Mouse (Mus musculus) layer of hippocampus, adult 9-11 months (tissue): ENCODE measurements around the gene Efs.
"Not testable (repeated sequence)": the region's sequence is repeated elsewhere in the genome, so short reads cannot be mapped to it uniquely, and the experiment has no call there.

ENCODE experiments used
- DNase-seq: peaks from one replicate; pipeline ENCODE4 v3.0.0; 2022

Gene Efs

GRCm38 (mm10) chr14:54925349-54926342 lies at the start of gene Efs:
TSS of gene Efs (minus strand) at chr14:54926126.
- DNase-seq = no peak

- DNase-seq = peak; percentile 40
These were observed 48.3 kb upstream of the Efs start for GRCm38 (mm10) chr14:54974068-54974791.

GRCm38 (mm10) chr14:54972786-54973185 lies 46.9 kb upstream of the Efs start:
- not testable (repeated sequence) for DNase-seq

GRCm38 (mm10) chr14:54968344-54968743 lies 42.4 kb upstream of the Efs start:
- DNase-seq = no peak

GRCm38 (mm10) chr14:54967874-54968273 lies 41.9 kb upstream of the Efs start:
- no peak for DNase-seq

GRCm38 (mm10) chr14:54966320-54966977 lies 40.5 kb upstream of the Efs start, which contains the start of gene Myh6:
TSS of gene Myh6 (minus strand) at chr14:54966927.
- no peak for DNase-seq

GRCm38 (mm10) chr14:54965631-54966030 lies 39.7 kb upstream of the Efs start:
- no peak for DNase-seq

GRCm38 (mm10) chr14:54965044-54965443 lies 39.1 kb upstream of the Efs start:
- DNase-seq = no peak

GRCm38 (mm10) chr14:54963727-54964126 lies 37.8 kb upstream of the Efs start:
- DNase-seq = no peak

- DNase-seq = no peak
These were observed 36.8 kb upstream of the Efs start for GRCm38 (mm10) chr14:54962714-54963113.

GRCm38 (mm10) chr14:54961487-54961886 lies 35.6 kb upstream of the Efs start:
- DNase-seq = no peak

- DNase-seq = peak; percentile 45
These were observed 34.8 kb upstream of the Efs start for GRCm38 (mm10) chr14:54960769-54961168.

GRCm38 (mm10) chr14:54959853-54960613 lies 34.1 kb upstream of the Efs start:
- not testable (repeated sequence) for DNase-seq

- DNase-seq = no peak
These were observed 33.3 kb upstream of the Efs start for GRCm38 (mm10) chr14:54959197-54959596.

- no peak for DNase-seq
These were observed 32.6 kb upstream of the Efs start for GRCm38 (mm10) chr14:54958503-54958902.

GRCm38 (mm10) chr14:54956533-54956932 lies 30.6 kb upstream of the Efs start:
- DNase-seq = no peak

GRCm38 (mm10) chr14:54955481-54955880 lies 29.6 kb upstream of the Efs start:
- no peak for DNase-seq

- DNase-seq = no peak
These were observed 28.5 kb upstream of the Efs start for GRCm38 (mm10) chr14:54954474-54954873.

GRCm38 (mm10) chr14:54953664-54954206 lies 27.8 kb upstream of the Efs start:
- no peak for DNase-seq

- DNase-seq = no peak
These were observed 25.7 kb upstream of the Efs start for GRCm38 (mm10) chr14:54951587-54951986.

- DNase-seq = no peak
These were observed 24.6 kb upstream of the Efs start for GRCm38 (mm10) chr14:54950493-54950892.

GRCm38 (mm10) chr14:54948781-54949180 lies 22.9 kb upstream of the Efs start:
- no peak for DNase-seq
